Mouse (Mus musculus): ENCODE measurements around the gene Zfp61.

Gene Zfp61

GRCm38 (mm10) chr7:24300771-24301282, at the start of gene Zfp61:
Gene Zfp61 (minus strand): TSS chr7:24301232.
- no peak for DNase-seq (ENCODE audit: low spot score in 2 of 2)

- DNase-seq (ENCODE audit: low spot score in 2 of 2): no peak
Measured at GRCm38 (mm10) chr7:24348896-24349295, 47.9 kb upstream of the Zfp61 start, which contains the start of gene Lypd5. Gene Lypd5 (plus strand): TSS chr7:24349196.

GRCm38 (mm10) chr7:24346444-24346843, 45.4 kb upstream of the Zfp61 start:
- DNase-seq (ENCODE audit: low spot score in 2 of 2): no peak

GRCm38 (mm10) chr7:24343701-24344272, 42.8 kb upstream of the Zfp61 start:
- no peak for DNase-seq (ENCODE audit: low spot score in 2 of 2)

- no peak for DNase-seq (ENCODE audit: low spot score in 2 of 2)
Measured at GRCm38 (mm10) chr7:24338241-24338640, 37.2 kb upstream of the Zfp61 start.

GRCm38 (mm10) chr7:24335699-24336309, 34.8 kb upstream of the Zfp61 start:
- DNase-seq (ENCODE audit: low spot score in 2 of 2): peak; percentile 44 to 71

- no peak for DNase-seq (ENCODE audit: low spot score in 2 of 2)
Measured at GRCm38 (mm10) chr7:24333304-24333986, 32.4 kb upstream of the Zfp61 start, which contains the start of gene Tescl. Gene Tescl (minus strand): TSS chr7:24333936.

- no peak for DNase-seq (ENCODE audit: low spot score in 2 of 2)
Measured at GRCm38 (mm10) chr7:24327281-24327975, 26.4 kb upstream of the Zfp61 start.

- DNase-seq (ENCODE audit: low spot score in 2 of 2): no peak
Measured at GRCm38 (mm10) chr7:24326273-24327135, 25.5 kb upstream of the Zfp61 start.

GRCm38 (mm10) chr7:24325675-24326128, 24.7 kb upstream of the Zfp61 start:
- no peak for DNase-seq (ENCODE audit: low spot score in 2 of 2)

GRCm38 (mm10) chr7:24325197-24325596, 24.2 kb upstream of the Zfp61 start:
- no peak for DNase-seq (ENCODE audit: low spot score in 2 of 2)

- no peak for DNase-seq (ENCODE audit: low spot score in 2 of 2)
Measured at GRCm38 (mm10) chr7:24322593-24322992, 21.6 kb upstream of the Zfp61 start.

- DNase-seq (ENCODE audit: low spot score in 2 of 2): peak in 1 of 2 experiments; percentile 8
Measured at GRCm38 (mm10) chr7:24318942-24319341, 17.9 kb upstream of the Zfp61 start.

- DNase-seq (ENCODE audit: low spot score in 2 of 2): peak; percentile 95 to 96
Measured at GRCm38 (mm10) chr7:24316567-24317092, 15.6 kb upstream of the Zfp61 start, which contains the start of gene Zfp94. Gene Zfp94 (minus strand): TSS chr7:24316666.

GRCm38 (mm10) chr7:24315726-24316566, 14.9 kb upstream of the Zfp61 start:
- DNase-seq (ENCODE audit: low spot score in 2 of 2): no peak

- no peak for DNase-seq (ENCODE audit: low spot score in 2 of 2)
Measured at GRCm38 (mm10) chr7:24299823-24300481, 1.1 kb downstream of the Zfp61 start.

GRCm38 (mm10) chr7:24298973-24299708, 1.9 kb downstream of the Zfp61 start:
- peak; percentile 68 to 72 for DNase-seq (ENCODE audit: low spot score in 2 of 2)

GRCm38 (mm10) chr7:24298635-24298972, 2.4 kb downstream of the Zfp61 start:
- no peak for DNase-seq (ENCODE audit: low spot score in 2 of 2)
